Mouse (Mus musculus) kidney, postnatal 36 days (tissue): ENCODE results near the gene Gm10024.
"Not testable (repeated sequence)": the region's sequence is repeated elsewhere in the genome, so short reads cannot be mapped to it uniquely, and the experiment has no call there.

ENCODE experiments used
- DNase-seq, 2 experiments: peaks; one replicate each; pipeline ENCODE4 v3.0.0; 2021 to 2022; ENCODE audit warnings: mixed read lengths in 2 of 2

The Gm10024 gene

DNA sequence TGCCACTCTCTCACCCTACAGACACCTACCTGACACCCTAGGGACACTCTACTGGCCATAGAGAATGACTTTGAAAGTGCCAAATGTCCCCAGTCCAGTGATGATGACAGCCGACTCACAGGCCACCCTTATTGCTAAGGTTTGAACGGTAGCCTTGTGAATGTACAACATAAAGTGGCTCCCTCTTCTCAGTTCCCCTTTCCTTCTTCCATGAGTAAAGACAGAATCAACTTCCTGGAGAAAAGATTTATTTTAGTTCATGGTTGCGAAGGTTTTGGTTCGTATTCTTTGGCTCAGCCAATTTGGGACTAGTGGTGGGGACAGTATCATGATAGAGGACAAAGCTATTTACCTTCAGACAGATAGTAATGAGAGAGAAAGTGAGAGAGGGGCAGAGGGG is 27.7 kb downstream of the Gm10024 start:
- DNase-seq: no peak

DNA sequence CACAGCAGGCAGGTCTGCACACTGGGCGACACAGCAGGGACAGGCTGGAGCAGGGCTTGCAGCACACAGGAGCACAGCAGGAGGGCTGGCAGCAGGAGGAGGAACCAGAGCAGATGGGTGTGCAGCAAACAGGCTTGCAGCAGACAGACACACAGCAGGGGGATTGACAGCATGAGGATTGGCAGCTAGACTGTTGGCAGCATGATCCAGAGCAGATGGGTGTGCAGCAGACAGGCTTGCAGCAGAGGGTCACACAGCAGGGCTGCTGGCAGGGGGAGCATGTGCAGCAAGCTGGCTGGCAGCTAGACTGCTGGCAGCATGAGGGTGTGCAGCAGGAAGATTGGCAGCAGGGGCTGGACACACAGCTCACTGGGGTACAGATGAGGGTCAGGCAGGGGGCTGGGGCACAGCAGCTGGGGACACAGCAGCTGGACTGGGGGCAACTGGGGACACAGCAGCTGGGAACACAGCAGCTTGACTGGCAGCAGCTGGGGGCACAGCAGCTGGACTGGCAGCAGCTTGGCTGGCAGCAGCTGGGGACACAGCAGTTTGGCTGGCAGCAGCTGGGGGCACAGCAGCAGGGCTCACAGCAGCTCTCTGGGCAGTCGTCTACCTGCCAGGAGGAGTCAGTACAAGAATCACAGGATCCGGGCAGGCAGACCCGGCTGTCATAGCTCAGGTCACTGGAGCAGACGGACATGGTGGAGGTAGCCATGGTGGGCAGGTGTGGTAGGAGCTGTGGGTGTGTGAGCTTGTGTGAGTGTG is 30.8 kb downstream of the Gm10024 start, which contains the start of gene Gm18596:
Gene Gm18596 (minus strand): TSS at position 715 of the 765 bp plus-strand sequence.
- not testable (repeated sequence) for DNase-seq

DNA sequence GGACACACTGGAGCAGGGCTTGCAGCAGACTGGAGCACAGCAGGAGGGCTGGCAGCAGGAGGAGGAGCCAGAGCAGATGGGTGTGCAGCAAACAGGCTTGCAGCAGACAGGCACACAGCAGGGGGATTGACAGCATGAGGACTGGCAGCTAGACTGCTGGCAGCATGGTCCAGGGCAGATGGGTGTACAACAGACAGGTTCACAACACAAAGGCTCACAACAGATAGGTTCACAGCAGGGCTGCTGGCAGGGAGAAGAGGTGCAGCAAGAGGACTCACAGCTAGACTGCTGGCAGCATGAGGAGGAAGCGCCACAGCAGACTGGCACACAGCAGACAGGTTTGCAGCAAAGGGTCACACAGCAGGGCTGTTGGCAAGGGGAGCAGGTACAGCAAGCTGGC is 39.4 kb downstream of the Gm10024 start:
- not testable (repeated sequence) for DNase-seq

DNA sequence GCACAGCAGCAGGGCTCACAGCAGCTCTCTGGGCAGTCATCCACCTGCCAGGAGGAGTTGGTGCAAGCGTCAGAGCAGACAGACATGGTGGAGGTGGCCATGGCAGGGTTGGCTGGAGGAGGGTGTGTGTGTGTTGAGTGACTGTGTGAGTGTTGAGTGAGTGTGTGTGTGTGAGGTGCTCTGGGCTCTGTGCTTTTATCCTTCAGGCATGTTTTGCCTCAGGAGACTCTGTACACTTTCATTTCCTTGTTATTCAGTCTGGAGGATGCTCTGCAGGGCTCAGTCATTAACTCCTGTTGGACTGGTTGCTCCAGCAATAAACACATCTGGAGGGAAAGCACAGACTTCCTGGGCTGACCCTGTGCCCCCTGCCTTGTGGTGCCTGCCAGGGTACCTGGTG is 40.0 kb downstream of the Gm10024 start, which contains the start of gene Gm9736:
Gene Gm9736 (minus strand): TSS at position 101 of the 400 bp plus-strand sequence.
- DNase-seq: not testable (repeated sequence)

DNA sequence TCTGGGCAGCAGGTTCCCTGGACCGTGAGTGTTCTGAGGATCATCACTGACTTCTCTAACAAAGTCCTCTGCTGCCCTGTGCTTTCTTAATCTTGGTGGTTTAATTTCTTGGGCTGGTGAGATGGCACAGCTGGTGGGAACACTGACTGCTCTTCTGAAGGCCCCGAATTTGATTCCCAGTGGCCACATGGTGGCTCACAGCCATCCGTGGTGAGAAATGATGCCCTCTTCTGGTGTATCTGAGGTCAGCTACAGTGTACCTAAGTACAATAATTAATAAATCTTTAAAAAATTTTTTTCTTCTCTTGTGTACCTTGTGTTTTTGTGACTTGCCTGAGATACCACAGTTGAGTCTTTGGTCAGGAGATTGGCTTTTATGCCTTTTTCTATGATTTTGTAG is 41.1 kb downstream of the Gm10024 start:
- DNase-seq: not testable (repeated sequence)

DNA sequence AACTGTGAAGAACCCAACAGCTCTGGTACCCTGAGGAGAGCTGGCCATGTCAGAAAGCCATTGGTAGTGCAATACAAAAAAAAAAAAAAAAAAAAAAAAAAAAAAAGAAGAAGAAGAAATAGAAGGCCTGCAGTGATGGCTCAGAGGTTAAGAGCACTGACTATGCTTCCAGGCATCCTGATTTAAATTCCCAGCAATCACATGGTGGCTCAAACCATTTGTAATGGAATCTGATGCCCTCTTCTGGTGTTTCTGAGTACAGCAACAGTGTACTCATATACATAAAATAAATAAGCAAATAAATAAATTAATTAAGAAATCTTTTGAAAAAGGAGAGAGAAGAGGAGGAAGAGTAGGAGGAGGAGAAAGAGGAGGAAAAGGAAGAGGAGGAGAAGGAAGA is 42.2 kb downstream of the Gm10024 start:
- DNase-seq: no peak

DNA sequence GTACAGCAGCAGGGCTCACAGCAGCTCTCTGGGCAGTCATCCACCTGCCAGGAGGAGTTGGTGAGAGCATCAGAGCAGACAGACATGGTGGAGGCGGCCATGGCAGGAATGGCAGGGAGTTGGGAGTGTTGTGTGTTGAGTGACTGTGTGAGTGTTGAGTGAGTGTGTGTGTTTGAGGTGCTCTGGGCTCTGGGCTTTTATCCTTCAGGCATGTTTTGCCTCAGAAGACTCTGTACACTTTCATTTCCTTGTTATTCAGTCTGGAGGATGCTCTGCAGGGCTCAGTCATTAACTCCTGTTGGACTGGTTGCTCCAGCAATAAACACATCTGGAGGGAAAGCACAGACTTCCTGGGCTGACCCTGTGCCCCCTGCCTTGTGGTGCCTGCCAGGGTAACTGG is 48.3 kb downstream of the Gm10024 start, which contains the start of gene Gm3233:
Gene Gm3233 (minus strand): TSS at position 101 of the 400 bp plus-strand sequence.
- DNase-seq: not testable (repeated sequence)
